Mouse (Mus musculus): ENCODE data around the gene Sycp1. TPM values are rescaled to one million over a fixed set of nuclear protein-coding genes. Genes with fewer than 3 reads are reported as not detected.

Gene Sycp1
- total RNA-seq (2015; ENCODE audit: low replicate concordance), result not detected in 2 replicates
- total RNA-seq (2017; ENCODE audit: low replicate concordance), result not detected in 2 replicates

- ATAC-seq (replicated peaks; ENCODE audit: low FRiP score, poor library complexity, severe bottlenecking), result no peak
Observed at GRCm38 (mm10) chr3:102935451-102936354, at the start of gene Sycp1. Gene Sycp1, minus strand, starts transcription at chr3:102936100.

- no peak for ATAC-seq (replicated peaks; ENCODE audit: low FRiP score, poor library complexity, severe bottlenecking)
Observed at GRCm38 (mm10) chr3:102980349-102980736, 44.4 kb upstream of the Sycp1 start.

- ATAC-seq (replicated peaks; ENCODE audit: low FRiP score, poor library complexity, severe bottlenecking), result no peak
Observed at GRCm38 (mm10) chr3:102979550-102980348, 43.8 kb upstream of the Sycp1 start.

GRCm38 (mm10) chr3:102976906-102977305 lies 41.0 kb upstream of the Sycp1 start:
- ATAC-seq (replicated peaks; ENCODE audit: low FRiP score, poor library complexity, severe bottlenecking), result no peak

- ATAC-seq (replicated peaks; ENCODE audit: low FRiP score, poor library complexity, severe bottlenecking), result no peak
Observed at GRCm38 (mm10) chr3:102970508-102970907, 34.6 kb upstream of the Sycp1 start.

GRCm38 (mm10) chr3:102970067-102970466 lies 34.2 kb upstream of the Sycp1 start:
- ATAC-seq (replicated peaks; ENCODE audit: low FRiP score, poor library complexity, severe bottlenecking), result no peak

GRCm38 (mm10) chr3:102964033-102964432 lies 28.1 kb upstream of the Sycp1 start, which contains the start of gene Nr1h5:
Gene Nr1h5, minus strand, starts transcription at chr3:102964133.
- no peak for ATAC-seq (replicated peaks; ENCODE audit: low FRiP score, poor library complexity, severe bottlenecking)

GRCm38 (mm10) chr3:102955596-102955995 lies 19.7 kb upstream of the Sycp1 start:
- ATAC-seq (replicated peaks; ENCODE audit: low FRiP score, poor library complexity, severe bottlenecking), result no peak

GRCm38 (mm10) chr3:102955143-102955542 lies 19.2 kb upstream of the Sycp1 start:
- ATAC-seq (replicated peaks; ENCODE audit: low FRiP score, poor library complexity, severe bottlenecking), result no peak

- ATAC-seq (replicated peaks; ENCODE audit: low FRiP score, poor library complexity, severe bottlenecking), result no peak
Observed at GRCm38 (mm10) chr3:102954476-102954875, 18.6 kb upstream of the Sycp1 start.

GRCm38 (mm10) chr3:102946861-102947260 lies 11.0 kb upstream of the Sycp1 start:
- ATAC-seq (replicated peaks; ENCODE audit: low FRiP score, poor library complexity, severe bottlenecking), result no peak

- ATAC-seq (replicated peaks; ENCODE audit: low FRiP score, poor library complexity, severe bottlenecking), result no peak
Observed at GRCm38 (mm10) chr3:102946312-102946711, 10.4 kb upstream of the Sycp1 start.

- no peak for ATAC-seq (replicated peaks; ENCODE audit: low FRiP score, poor library complexity, severe bottlenecking)
Observed at GRCm38 (mm10) chr3:102938100-102938499, 2.2 kb upstream of the Sycp1 start.

- no peak for ATAC-seq (replicated peaks; ENCODE audit: low FRiP score, poor library complexity, severe bottlenecking)
Observed at GRCm38 (mm10) chr3:102899136-102899535, 36.8 kb downstream of the Sycp1 start.

- no peak for ATAC-seq (replicated peaks; ENCODE audit: low FRiP score, poor library complexity, severe bottlenecking)
Observed at GRCm38 (mm10) chr3:102880529-102880928, 55.4 kb downstream of the Sycp1 start.

GRCm38 (mm10) chr3:102848661-102849060 lies 87.2 kb downstream of the Sycp1 start:
- ATAC-seq (replicated peaks; ENCODE audit: low FRiP score, poor library complexity, severe bottlenecking), result no peak

- ATAC-seq (replicated peaks; ENCODE audit: low FRiP score, poor library complexity, severe bottlenecking), result no peak
Observed at GRCm38 (mm10) chr3:102842386-102842785, 93.5 kb downstream of the Sycp1 start.

- no peak for ATAC-seq (replicated peaks; ENCODE audit: low FRiP score, poor library complexity, severe bottlenecking)
Observed at GRCm38 (mm10) chr3:102803937-102804336, 132.0 kb downstream of the Sycp1 start.

- no peak for ATAC-seq (replicated peaks; ENCODE audit: low FRiP score, poor library complexity, severe bottlenecking)
Observed at GRCm38 (mm10) chr3:102787369-102787768, 148.5 kb downstream of the Sycp1 start.

GRCm38 (mm10) chr3:102782618-102783017 lies 153.3 kb downstream of the Sycp1 start, which contains the start of gene Tshb:
Gene Tshb, minus strand, starts transcription at chr3:102782718.
- ATAC-seq (replicated peaks; ENCODE audit: low FRiP score, poor library complexity, severe bottlenecking), result no peak

All from erythroid progenitor cell, adult 5-6 weeks (primary cell).